Mouse (Mus musculus) neural tube, embryonic 10.5 days (tissue): Measurements from ENCODE around the gene Neu4.
"Not testable (repeated sequence)": the region's sequence is repeated elsewhere in the genome, so short reads cannot be mapped to it uniquely, and the experiment has no call there.

Source experiments
- DNase-seq: peaks from one replicate; pipeline ENCODE4 v3.0.0-alpha.2; 2017; ENCODE audit warnings: low spot score; ENCODE audit errors: extremely low spot score

The Neu4 gene

GRCm38 (mm10) chr1:94053530-94054216 lies 33.4 kb downstream of the Neu4 start:
- DNase-seq: no peak

DNA sequence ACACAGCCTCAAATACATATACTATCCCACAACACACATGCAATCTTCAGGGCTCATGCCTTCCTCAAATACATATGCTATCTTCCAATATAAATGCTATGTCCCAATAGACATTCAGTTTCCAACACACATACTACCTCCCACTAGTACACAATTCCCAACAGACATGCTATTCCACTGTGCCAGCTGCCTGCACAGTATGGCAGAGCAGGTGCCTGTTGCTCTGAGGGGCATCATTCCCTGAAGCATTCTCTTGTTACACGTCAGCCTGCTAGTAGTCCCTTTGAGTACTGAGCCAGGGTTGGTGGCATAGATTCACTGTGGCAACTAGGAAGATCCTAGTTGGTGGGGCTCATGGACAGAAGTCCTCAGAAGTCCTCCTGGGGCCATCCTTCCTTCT lies 34.2 kb downstream of the Neu4 start:
- peak; percentile 8 for DNase-seq

DNA sequence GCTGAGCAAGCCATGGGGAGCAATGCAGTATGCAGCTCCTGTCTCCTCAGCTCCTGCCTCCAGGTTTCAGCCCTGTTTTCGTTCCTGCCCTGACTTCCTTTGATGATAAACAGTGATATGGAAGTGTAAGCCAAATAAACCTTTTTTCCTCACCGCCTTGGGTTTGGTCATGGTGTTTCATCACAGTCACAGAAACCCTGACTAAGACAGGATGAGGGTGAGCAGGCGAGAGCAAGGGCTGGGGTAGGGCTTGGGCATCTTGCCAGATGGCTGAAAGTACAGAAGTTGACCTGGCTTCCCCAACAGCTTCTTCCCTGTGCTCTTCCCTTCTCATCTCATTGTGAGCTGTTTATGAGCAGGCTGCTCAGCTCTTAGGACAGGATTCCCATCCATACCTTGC lies 35.7 kb downstream of the Neu4 start:
- no peak for DNase-seq

DNA sequence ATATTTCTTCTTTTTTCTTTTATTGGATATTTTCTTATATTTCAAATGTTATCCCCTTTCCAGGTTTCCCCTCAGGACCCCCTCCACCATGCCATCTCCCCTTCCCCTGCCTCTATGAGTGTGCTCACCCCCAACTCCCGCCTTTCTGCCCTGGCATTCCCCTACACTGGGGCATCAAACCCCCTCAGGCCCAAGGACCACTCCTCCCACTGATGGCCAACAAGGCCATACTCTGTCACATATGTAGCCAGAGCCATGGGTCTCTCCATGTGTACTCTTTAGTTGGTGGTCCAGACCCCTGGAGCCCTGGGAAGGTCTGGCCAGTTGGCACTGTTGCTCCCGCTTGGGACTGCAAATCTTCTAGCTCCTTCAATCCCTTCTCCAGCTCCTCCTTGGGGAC lies 37.1 kb downstream of the Neu4 start:
- no peak for DNase-seq

- not testable (repeated sequence) for DNase-seq
These were observed 38.0 kb downstream of the Neu4 start for GRCm38 (mm10) chr1:94058281-94058680.

- DNase-seq: no peak
These were observed 54.5 kb downstream of the Neu4 start for GRCm38 (mm10) chr1:94074756-94075155.

GRCm38 (mm10) chr1:94076702-94077101 lies 56.5 kb downstream of the Neu4 start:
- no peak for DNase-seq
